Mouse (Mus musculus) brain, embryonic 14.5 days (tissue): Measurements from ENCODE around the gene Fgf11. TPM values are rescaled to one million over a fixed set of nuclear protein-coding genes. Genes with fewer than 3 reads are reported as not detected.

Experiments used
- DNase-seq: peaks from one replicate; pipeline ENCODE4 v3.0.0-alpha.2; 2011; ENCODE audit warnings: low read depth
- CTCF ChIP-seq: fragments of 200-500 bp; IDR thresholded peaks from 2 replicates; pipeline ENCODE4 v1.5.1; 2012; ENCODE audit warnings: inconsistent platforms, mild to moderate bottlenecking, moderate library complexity, borderline replicate concordance; ENCODE audit not compliant: insufficient read depth, insufficient read length; ENCODE audit errors: extremely low read depth
- POLR2A ChIP-seq: fragments of 200-500 bp; IDR thresholded peaks from 2 replicates; pipeline ENCODE4 v1.6.1; 2012; ENCODE audit warnings: mild to moderate bottlenecking, inconsistent platforms, borderline replicate concordance; ENCODE audit not compliant: poor library complexity, insufficient read depth, insufficient read length, severe bottlenecking; ENCODE audit errors: extremely low read depth
- polyA plus RNA-seq: library from polyadenylated mRNA; depleted of rRNA; stranded (reverse); fragments of >200 nt; gene quantifications from 2 replicates; pipeline ENCODE4 v1.2.3, GENCODE M21; 2012; rRNA removed

Gene Fgf11
- 20.4 and 20.9 TPM in 2 replicates for polyA plus RNA-seq

DNA sequence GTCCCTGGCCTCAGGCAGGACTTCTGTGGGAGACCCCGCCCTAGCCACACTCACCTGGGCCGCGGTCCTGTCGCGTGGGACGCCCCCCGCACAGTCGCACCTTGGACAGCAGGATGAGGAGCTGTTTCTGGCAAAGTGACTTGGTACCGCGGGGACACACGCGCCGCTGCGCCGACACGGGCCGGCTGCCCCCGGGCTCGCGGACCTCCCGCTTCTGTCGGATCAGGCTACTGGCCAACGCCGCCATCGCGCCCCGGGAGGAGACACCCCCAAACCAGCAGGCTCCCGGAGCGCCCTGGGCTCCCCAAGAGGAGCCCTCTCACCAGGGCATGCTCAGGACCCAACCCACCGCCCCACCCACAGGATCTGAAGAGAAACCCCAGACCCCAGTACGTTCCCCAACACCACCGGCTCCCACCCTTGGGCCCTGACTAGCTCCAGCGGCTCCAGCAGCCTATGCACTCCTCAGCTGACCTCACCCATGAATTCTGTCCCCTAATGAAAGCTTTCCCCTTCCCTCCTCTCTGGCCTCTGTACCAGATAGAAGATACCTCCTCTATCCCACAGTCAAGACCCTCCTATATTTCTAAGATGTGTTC lies at the start of gene Fgf11:
Gene Fgf11, minus strand, starts transcription at position 479 of the 599 bp plus-strand sequence.
- no peak for DNase-seq
- TF ChIP-seq CTCF (no peak), POLR2A (no peak)

GRCm38 (mm10) chr11:69850754-69851153 lies 49.1 kb upstream of the Fgf11 start:
- no peak for DNase-seq
- no peak for TF ChIP-seq CTCF
- no peak for TF ChIP-seq POLR2A

DNA sequence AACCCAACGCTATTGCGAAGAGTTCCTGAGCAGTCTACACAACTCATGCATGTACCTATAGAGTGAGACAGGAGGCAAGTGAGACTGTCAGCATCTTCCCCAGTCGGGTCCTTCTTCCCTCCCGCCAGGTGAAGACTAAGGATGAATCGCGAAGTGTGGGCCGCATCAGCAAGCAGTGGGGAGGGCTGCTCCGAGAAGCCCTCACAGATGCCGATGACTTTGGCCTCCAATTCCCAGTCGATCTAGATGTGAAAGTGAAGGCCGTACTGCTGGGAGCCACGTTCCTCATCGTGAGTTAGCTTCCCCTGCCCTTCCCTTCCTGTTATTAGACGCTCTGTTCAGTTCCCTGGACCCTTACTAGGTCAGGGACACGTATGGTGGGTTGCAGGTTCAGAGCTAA lies 48.2 kb upstream of the Fgf11 start:
- no peak for DNase-seq
- TF ChIP-seq CTCF (no peak), POLR2A (no peak)

GRCm38 (mm10) chr11:69849128-69849527 lies 47.5 kb upstream of the Fgf11 start:
- no peak for DNase-seq
- no peak for TF ChIP-seq CTCF
- TF ChIP-seq POLR2A = no peak

DNA sequence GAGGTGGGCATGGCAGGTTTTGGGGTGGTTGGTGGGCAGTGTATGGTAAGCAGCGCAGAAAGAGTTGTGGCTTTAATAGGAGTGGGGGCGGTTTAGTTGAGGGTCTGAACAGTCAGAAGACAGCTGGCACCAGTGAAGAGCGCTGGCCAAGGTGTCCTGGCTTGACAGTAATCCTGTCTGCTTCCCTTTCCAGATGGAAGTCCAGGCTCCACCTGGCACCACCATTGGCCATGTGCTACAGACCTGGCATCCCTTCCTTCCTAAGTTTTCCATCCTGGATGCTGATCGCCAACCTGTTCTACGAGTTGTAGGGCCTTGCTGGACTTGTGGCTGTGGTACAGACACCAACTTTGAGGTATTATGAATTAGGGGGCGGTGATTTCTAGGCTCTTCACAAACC lies 46.4 kb upstream of the Fgf11 start:
- DNase-seq = no peak
- TF ChIP-seq POLR2A = no peak
- TF ChIP-seq CTCF = no peak

DNA sequence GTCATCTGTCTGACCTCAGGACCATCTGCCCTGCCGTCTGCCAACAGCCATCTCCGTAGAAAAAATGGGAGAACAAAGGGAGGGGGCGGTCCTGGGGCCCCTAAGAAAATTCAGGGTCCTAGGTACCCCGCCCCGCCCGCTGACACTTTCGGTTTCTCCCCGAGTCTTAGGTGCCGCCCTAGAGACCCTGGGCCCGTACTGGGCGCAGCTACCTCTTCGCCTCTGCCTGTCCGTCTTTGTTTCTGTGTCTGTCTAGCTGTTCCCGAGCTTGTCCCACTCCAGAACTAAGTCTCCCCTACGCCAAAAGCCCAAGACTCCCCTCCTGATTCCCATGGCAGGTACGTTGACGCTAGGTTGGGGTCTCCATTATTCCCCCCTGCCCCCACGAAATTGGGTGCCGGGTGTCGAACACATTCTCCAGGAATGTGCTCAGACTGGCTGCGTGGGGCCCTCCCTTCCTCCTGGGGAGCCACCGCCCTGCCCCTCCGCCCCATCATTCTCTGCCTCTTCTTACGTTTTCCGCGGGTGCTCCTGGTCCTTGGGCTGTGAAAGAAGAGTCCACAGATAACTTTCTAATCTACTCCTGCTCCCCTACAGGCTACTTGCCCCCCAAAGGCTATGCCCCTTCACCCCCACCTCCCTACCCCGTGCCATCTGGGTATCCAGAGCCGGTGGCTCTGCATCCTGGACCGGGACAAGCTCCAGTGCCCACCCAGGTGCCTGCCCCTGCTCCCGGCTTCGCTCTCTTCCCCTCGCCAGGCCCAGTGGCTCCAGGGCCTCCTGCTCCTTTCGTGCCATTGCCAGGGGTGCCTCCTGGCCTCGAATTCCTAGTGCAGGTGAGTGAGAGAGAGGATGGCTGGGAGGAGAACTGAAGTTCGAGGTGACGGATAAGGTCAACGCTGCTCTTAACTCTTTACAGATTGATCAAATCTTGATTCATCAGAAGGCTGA lies 45.4 kb upstream of the Fgf11 start:
- no peak for DNase-seq

GRCm38 (mm10) chr11:69846198-69846680 lies 44.6 kb upstream of the Fgf11 start, which contains the start of gene Plscr3:
Gene Plscr3, plus strand, starts transcription at chr11:69846376.
- TF ChIP-seq POLR2A = peak; percentile 59; the same call in 1 of the 2 replicates
- TF ChIP-seq CTCF = no peak
- peak; percentile 97 for DNase-seq

More for the DNA sequence above, 45.4 kb upstream of the Fgf11 start:
- TF ChIP-seq POLR2A = no peak
- TF ChIP-seq CTCF = no peak

DNA sequence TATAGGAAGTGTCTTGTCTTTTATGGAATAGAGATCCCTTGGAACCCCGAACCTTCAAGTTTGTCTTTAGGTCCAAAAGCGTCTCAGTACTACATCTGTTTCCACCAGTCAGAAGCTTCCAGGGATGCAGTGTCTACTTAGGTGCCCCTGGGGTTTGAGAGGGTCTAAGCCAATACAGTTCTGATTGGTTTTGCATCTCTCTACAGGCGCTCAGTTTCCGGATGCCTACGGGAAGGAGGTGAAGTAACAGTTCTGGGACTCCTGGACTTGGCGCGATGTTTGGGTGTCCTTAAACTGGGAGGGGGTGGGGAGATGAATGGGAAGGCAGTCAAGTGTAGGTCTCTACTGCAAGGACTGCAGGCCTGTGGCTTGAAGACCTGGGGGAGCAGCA lies 37.1 kb upstream of the Fgf11 start:
- TF ChIP-seq POLR2A (no peak), CTCF (no peak)
- DNase-seq = no peak

DNA sequence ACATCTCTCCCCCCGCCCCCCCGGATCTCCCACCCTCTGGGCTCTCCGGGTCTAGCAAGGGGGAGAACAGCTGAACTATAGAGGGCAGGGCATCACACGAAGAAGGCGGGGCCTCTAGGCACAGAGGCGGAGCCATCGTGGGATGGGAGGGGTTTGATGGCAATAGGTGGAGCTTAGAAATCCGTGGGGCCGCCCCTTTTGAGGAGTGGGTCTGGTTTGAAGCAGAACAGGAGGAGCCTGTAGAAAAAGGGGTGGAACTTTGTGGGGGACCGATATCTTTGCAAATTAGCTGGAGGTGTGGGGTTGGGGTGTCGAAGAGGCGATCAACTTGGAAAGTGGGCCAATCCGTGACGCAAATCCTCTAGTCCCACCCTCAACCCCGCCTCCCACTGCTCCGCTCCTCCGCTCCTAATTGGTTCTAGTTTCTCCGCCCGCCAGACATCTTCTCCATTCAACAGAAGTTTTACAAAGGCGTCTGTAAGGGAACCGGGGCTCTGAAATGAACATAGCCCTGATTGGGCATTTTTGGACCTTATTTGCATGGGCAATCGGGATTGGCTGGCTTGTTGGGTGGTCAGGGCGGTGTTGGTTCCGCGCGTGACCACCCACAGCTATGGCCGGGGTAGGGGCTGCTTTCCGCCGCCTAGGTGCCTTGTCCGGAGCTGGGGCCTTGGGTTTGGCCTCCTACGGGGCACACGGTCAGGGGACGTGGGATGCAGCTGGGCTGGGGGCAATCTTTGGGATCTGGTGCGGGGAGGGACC lies 36.5 kb upstream of the Fgf11 start, which contains the start of gene Tmem256:
Gene Tmem256, plus strand, starts transcription at position 563 of the 762 bp plus-strand sequence.
- TF ChIP-seq POLR2A (peak; percentile 49; the same call in 1 of the 2 replicates), CTCF (no peak)
- DNase-seq = peak; percentile 99

GRCm38 (mm10) chr11:69837604-69837951 lies 35.9 kb upstream of the Fgf11 start, which contains the start of gene Nlgn2:
Gene Nlgn2, minus strand, starts transcription at chr11:69837784.
- DNase-seq = no peak
- peak; percentile 3; the same call in 1 of the 2 replicates for TF ChIP-seq CTCF
- TF ChIP-seq POLR2A = peak; percentile 82

- TF ChIP-seq POLR2A = 0 out of 2 replicates have a peak, but pooled peaks have one; percentile 14
- no peak for TF ChIP-seq CTCF
- peak; percentile 69 for DNase-seq
Observed at GRCm38 (mm10) chr11:69836703-69837576, 35.3 kb upstream of the Fgf11 start.
